Mouse (Mus musculus) hindbrain, postnatal 0 days (tissue): Measurements from ENCODE around the gene Sos1. TPM values are rescaled to one million over a fixed set of nuclear protein-coding genes. Genes with fewer than 3 reads are reported as not detected.

Experiments
- ATAC-seq: fragments of 200-750 bp; cut with Nextera tagmentation; 2 replicates; pipeline ENCODE4 v1.8.0; 2017; ENCODE audit warnings: mild to moderate bottlenecking, moderate TSS enrichment, moderate library complexity
- DNase-seq: peaks from one replicate; pipeline ENCODE4 v3.0.0-alpha.2; 2015; ENCODE audit warnings: low spot score
- H3K27ac ChIP-seq: fragments of 300-500 bp; sonication (generic); 2 replicates; pipeline ENCODE4 v1.5.1; 2014; ENCODE audit warnings: mild to moderate bottlenecking
- H3K27me3 ChIP-seq: fragments of 300-500 bp; sonication (generic); 2 replicates; pipeline ENCODE4 v1.6.1; 2014; ENCODE audit warnings: low read length, mixed read lengths; ENCODE audit not compliant: insufficient read depth
- H3K36me3 ChIP-seq: fragments of 300-500 bp; sonication (generic); 2 replicates; pipeline ENCODE4 v1.6.1; 2014; ENCODE audit warnings: low read length, mixed read lengths; ENCODE audit not compliant: insufficient read depth
- H3K4me1 ChIP-seq: fragments of 300-500 bp; sonication (generic); 2 replicates; pipeline ENCODE4 v1.6.1; 2014; ENCODE audit warnings: antibody characterized with exemption, low read length, mixed read lengths; ENCODE audit not compliant: insufficient read depth
- H3K4me2 ChIP-seq: fragments of 300-500 bp; sonication (generic); 2 replicates; pipeline ENCODE4 v1.6.1; 2014; ENCODE audit warnings: low read depth, mild to moderate bottlenecking, low read length, moderate library complexity, mixed read lengths
- H3K4me3 ChIP-seq: fragments of 300-500 bp; sonication (generic); 2 replicates; pipeline ENCODE4 v1.5.1; 2014; ENCODE audit warnings: low read length
- H3K9ac ChIP-seq: fragments of 300-500 bp; sonication (generic); replicated peaks from 2 replicates; pipeline ENCODE4 v1.6.1; 2014; ENCODE audit warnings: mild to moderate bottlenecking, low read length, moderate library complexity, mixed read lengths
- H3K9me3 ChIP-seq: fragments of 300-500 bp; sonication (generic); 2 replicates; pipeline ENCODE4 v1.6.1; 2016; ENCODE audit warnings: low read length, mixed read lengths
- CTCF ChIP-seq: IDR thresholded peaks from 2 replicates; pipeline ENCODE4 v1.5.1; 2016; ENCODE audit warnings: antibody characterized with exemption, control low read depth, low read depth
- WGBS: fragments of 180-500 bp; shearing (Covaris S2); extraction: QIAGEN DNeasy Blood & Tissue Kit; methylation state at CpG from one replicate; pipeline ENCODE4 v1.1.7; 2014; 5-methylcytosine and 5-hydroxymethylcytosine counted together
- polyA plus RNA-seq: library from polyadenylated mRNA; unstranded; fragments of >200 nt; fragmentation: Nextera tagmentation; extraction: Ambion mirVana; gene quantifications from 2 replicates; pipeline ENCODE4 v1.2.1, GENCODE M21; 2015
- total RNA-seq: library from RNA; depleted of rRNA; stranded (reverse); fragments of >200 nt; gene quantifications from 2 replicates; pipeline ENCODE4 v1.2.3, GENCODE M21; 2014

Gene Sos1
- total and polyA plus RNA-seq, 2 experiments from 2014 or later: 6.8 to 21.5 TPM

DNA sequence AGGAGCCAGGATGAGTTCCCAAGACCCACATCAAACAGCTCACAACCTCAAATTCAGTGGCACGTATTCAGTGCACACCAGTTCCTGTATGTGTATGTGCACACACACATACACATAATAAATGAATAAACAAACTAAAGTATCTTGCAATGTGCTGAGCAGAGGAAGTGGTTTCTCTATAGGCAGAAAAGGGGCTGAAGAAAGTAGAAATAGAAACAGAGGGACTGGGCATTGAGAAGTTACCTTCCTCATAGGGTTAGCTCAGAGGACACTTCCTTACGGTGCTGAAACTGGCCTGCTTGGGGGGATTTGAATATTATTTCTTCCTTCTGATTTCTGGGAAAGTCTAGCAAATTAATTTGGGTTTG lies 21.5 kb upstream of the Sos1 start:
- no peak for ATAC-seq

DNA sequence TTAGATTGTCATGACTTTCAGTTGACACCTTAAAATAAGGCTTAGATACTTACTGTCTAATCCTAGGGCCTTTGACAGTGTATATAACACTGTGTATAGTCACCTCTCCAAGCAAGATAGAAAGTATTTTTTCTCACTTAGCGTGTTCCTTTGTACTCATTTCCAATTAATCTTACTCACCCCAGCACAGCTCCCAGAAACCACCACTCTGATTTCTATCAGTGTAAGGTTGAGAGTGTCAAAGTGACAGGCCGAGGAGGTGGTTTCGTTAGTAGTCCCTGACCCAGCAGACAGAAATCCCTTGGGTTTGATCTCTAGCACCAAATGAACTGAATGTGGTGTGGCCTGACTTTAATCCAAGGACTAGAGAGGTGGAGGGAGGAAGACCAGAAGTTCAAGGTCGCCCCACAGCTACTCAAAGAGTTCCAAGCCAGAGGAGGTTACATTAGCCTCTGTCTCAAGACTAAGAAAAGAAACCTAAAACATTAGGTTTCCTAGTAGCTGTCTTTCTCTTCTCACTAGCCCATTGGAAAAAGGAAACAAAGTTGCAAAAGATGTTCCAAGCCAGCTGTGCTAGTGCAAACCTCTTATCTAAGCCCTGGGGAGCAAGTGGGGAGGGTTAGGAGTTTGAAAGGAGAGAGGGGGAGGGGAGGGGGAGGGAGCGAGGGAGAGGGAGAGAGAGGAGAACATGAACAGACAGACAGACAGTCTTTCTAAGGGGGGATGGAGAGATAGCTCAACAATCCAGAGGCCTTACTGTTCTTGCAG lies 21.0 kb upstream of the Sos1 start:
- Histone ChIP-seq H3K9me3 (no peaks in the 10 kb centered on the region), H3K4me2 (no peak overlapping the region), H3K27me3 (no peaks in the 10 kb centered on the region), H3K4me1 (no peaks in the 10 kb centered on the region), H3K4me3 (no peak overlapping the region), H3K27ac (no peak overlapping the region), H3K9ac (no peak overlapping the region), H3K36me3 (no peaks in the 10 kb centered on the region)
- DNase-seq (no peak), ATAC-seq (no peak)
- WGBS: 79% methylated on average over 5 of the region's 5 CpGs
- TF ChIP-seq CTCF: no peak

More for the DNA sequence above, 21.5 kb upstream of the Sos1 start:
- no peaks in the 10 kb centered on the region for H3K9me3 ChIP-seq
- H3K27ac ChIP-seq: no peak overlapping the region
- DNase-seq: no peak
- H3K4me1 ChIP-seq: no peaks in the 10 kb centered on the region
- H3K4me3 ChIP-seq: no peak overlapping the region
- H3K9ac ChIP-seq: no peak overlapping the region
- H3K4me2 ChIP-seq: no peak overlapping the region
- no peaks in the 10 kb centered on the region for H3K27me3 ChIP-seq
- no peaks in the 10 kb centered on the region for H3K36me3 ChIP-seq
- TF ChIP-seq CTCF: no peak
- WGBS: 82% methylated on average over 2 of the region's 2 CpGs

DNA sequence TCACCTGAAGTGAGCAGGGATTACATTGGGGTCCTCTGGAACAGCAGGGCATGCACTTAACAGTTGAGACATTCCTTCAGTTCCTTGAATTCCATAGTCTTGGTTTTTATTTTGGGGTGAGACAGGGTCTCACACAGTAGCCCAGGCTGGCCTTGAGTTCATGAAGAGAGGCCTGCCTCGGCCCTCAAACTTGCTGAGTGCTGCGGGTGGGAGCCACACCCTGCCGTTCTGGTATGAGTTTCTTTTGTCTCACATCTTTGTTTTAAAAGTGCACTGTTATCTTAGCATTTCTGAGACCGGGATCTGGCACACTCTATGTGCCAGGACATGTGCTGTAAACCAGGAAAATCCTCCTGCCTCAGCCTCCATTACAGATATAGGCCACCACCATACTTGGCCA lies 19.8 kb upstream of the Sos1 start:
- Histone ChIP-seq H3K9ac (no peak overlapping the region), H3K9me3 (no peaks in the 10 kb centered on the region), H3K4me1 (no peaks in the 10 kb centered on the region), H3K27me3 (no peaks in the 10 kb centered on the region), H3K4me3 (no peak overlapping the region), H3K27ac (no peak overlapping the region), H3K4me2 (no peak overlapping the region), H3K36me3 (no peaks in the 10 kb centered on the region)
- ATAC-seq (no peak), DNase-seq (no peak)
- TF ChIP-seq CTCF: no peak
- 77% methylated on average over 4 of the region's 4 CpGs for WGBS

DNA sequence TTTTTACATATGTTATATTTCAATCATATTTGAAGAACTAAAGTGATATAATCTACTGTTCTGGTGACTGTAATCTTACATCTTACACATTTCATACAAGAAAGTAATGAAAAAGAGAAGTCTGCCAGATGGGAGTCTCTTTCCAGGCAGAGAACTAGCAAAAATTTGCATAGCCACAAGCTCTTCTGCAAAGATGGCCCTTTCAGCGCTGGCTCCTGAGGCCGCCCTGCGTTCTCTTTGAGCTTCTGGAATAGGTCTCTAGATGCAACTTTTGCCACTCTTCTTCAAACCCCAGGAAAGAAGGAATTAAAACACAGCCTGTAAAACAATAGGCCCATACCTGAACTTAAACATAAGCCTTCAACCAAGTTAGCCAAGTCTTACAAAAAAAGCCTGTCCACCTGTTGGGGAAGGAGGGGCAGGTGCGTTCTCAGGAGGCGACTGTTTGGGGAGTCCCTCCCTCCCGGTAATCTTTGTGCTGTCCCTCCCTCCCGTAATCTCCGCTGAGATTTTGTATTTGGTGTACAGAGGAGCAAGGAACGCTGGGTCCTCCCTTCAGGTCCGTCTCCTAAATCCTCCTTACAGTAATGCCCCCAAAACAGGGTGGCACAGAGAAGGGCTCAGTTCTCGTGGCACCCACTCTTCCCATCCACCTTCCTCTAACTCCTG lies 18.5 kb upstream of the Sos1 start:
- Histone ChIP-seq H3K9ac (no peak overlapping the region), H3K27ac (no peak overlapping the region), H3K9me3 (no peaks in the 10 kb centered on the region), H3K36me3 (no peaks in the 10 kb centered on the region), H3K4me2 (no peak overlapping the region), H3K4me3 (no peak overlapping the region), H3K4me1 (no peaks in the 10 kb centered on the region), H3K27me3 (no peaks in the 10 kb centered on the region)
- TF ChIP-seq CTCF: no peak
- WGBS: 73% methylated on average over 11 of the region's 11 CpGs
- no peak for DNase-seq
- ATAC-seq: no peak

DNA sequence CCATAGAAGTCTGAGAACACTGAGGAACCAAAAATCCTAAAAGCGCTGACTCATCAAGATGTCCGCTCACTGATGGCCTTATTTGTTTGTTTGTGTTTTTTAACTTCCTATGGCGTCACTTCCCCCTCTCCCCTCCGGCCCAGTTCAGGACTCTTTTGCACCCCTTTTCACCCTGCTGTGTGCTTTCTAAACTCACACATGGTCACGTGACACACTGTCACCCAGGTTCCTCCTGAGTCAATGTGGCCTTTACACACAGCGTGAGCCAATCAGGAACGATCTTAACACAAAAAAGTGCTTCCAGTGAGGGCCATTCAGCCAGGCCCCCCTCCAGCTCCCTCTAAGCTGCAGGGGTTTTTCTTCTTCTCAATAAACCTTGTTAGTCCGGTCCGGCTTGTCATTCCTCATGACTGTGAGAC lies 16.9 kb upstream of the Sos1 start:
- Histone ChIP-seq H3K27me3 (no peaks in the 10 kb centered on the region), H3K27ac (no peak overlapping the region), H3K9me3 (no peaks in the 10 kb centered on the region), H3K9ac (no peak overlapping the region), H3K4me2 (no peak overlapping the region), H3K36me3 (no peaks in the 10 kb centered on the region), H3K4me3 (no peak overlapping the region), H3K4me1 (no peaks in the 10 kb centered on the region)
- ATAC-seq (no peak), DNase-seq (no peak)
- TF ChIP-seq CTCF: no peak
- WGBS: 36% methylated on average over 9 of the region's 9 CpGs

DNA sequence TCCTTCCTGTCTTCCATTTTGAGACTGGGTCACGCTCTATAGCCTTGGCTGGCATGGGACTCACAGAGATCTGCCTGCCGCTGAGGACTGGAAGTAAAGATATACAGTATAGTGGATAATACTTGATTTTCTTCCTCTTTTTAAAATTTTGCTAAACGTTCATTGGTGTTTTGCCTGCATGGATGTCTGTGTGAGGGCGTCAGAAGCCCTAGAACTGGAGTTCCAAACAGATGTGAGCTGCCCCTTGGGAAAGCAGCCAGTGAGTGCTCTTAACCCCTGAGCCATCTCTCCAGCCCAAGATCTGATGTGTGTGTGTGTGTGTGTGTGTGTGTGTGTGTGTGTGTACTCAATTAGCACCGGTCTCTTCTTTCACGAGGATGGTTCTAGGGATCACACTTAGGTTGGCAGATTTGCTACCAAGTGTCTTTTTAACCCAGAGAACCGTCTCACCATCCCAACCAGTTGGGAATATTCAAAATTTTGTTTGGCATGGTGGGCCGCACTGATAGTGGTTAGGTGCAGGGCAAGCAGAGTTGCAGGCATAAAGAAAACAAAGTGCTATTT lies 16.4 kb upstream of the Sos1 start:
- Histone ChIP-seq H3K36me3 (no peaks in the 10 kb centered on the region), H3K9me3 (no peaks in the 10 kb centered on the region), H3K27ac (no peak overlapping the region), H3K4me3 (no peak overlapping the region), H3K4me2 (no peak overlapping the region), H3K4me1 (no peaks in the 10 kb centered on the region), H3K27me3 (no peaks in the 10 kb centered on the region), H3K9ac (no peak overlapping the region)
- DNase-seq: no peak
- ATAC-seq: no peak
- WGBS: 92% methylated on average over 8 of the region's 8 CpGs
- TF ChIP-seq CTCF: no peak

DNA sequence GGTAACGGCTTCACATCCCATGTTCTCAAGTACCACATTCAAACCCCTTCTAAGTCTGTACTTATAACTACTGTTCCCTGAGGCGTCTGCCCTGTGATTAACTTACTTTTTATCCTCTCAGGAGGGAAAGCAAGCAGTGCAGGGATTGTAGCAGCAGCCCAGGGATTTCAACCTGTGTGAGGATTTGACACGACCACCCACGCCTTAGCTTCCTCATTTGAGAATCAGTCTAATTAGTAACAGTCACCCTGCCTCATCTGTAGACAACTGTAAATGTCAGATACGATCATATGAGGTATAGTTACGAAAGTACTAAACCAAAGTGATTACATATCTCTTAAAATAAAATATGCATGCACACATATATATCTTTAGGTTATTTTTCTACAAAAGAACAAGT lies 15.9 kb upstream of the Sos1 start:
- Histone ChIP-seq H3K9me3 (no peaks in the 10 kb centered on the region), H3K4me1 (no peaks in the 10 kb centered on the region), H3K4me3 (no peak overlapping the region), H3K36me3 (no peaks in the 10 kb centered on the region), H3K27ac (no peak overlapping the region), H3K9ac (no peak overlapping the region), H3K27me3 (no peaks in the 10 kb centered on the region), H3K4me2 (no peak overlapping the region)
- no peak for TF ChIP-seq CTCF
- WGBS: 78% methylated on average over 6 of the region's 6 CpGs
- ATAC-seq (no peak), DNase-seq (no peak)
